Mouse (Mus musculus): ENCODE data around the gene Slc16a12. TPM values are rescaled to one million over a fixed set of nuclear protein-coding genes. Genes with fewer than 3 reads are reported as not detected.

Slc16a12 gene
- polyA plus RNA-seq, 2 experiments = 0.73 to 1.3 TPM

- Histone ChIP-seq H3K27ac (replicated peaks; ENCODE audit: low read depth, low read length) (no peak overlapping the region), H3K9ac (ENCODE audit: low read depth, low read length, severe bottlenecking) (no peak overlapping the region), H3K36me3 (ENCODE audit: control insufficient read depth, insufficient read depth, low read length) (no peaks in the 10 kb centered on the region), H3K4me1 (ENCODE audit: control insufficient read depth, insufficient read depth, low read length) (no peaks in the 10 kb centered on the region), H3K27me3 (ENCODE audit: control insufficient read depth, insufficient read depth, low read length) (no peaks in the 10 kb centered on the region), H3K4me2 (replicated peaks; ENCODE audit: low read depth, low read length, severe bottlenecking) (no peak overlapping the region), H3K9me3 (ENCODE audit: control insufficient read depth, low read length) (no peaks in the 10 kb centered on the region), H3K4me3 (replicated peaks; ENCODE audit: low read length) (no peak overlapping the region)
- no peak for DNase-seq (ENCODE audit: low spot score)
- no peak for TF ChIP-seq POLR2A (IDR thresholded peaks at IDR 0.05; ENCODE audit: borderline replicate concordance, extremely low read depth, insufficient read depth, insufficient read length)
- WGBS = 86% methylated on average over 2 of the region's 2 CpGs
- no peak for ATAC-seq (ENCODE audit: low FRiP score, low read depth)
Observed at GRCm38 (mm10) chr19:34712050-34712449, 35.0 kb downstream of the Slc16a12 start.

GRCm38 (mm10) chr19:34708221-34708620 lies 38.9 kb downstream of the Slc16a12 start:
- Histone ChIP-seq H3K4me2 (replicated peaks; ENCODE audit: low read depth, low read length, severe bottlenecking) (no peak overlapping the region), H3K9me3 (ENCODE audit: control insufficient read depth, low read length) (no peaks in the 10 kb centered on the region), H3K9ac (ENCODE audit: low read depth, low read length, severe bottlenecking) (no peak overlapping the region), H3K27me3 (ENCODE audit: control insufficient read depth, insufficient read depth, low read length) (no peaks in the 10 kb centered on the region), H3K4me3 (replicated peaks; ENCODE audit: low read length) (no peak overlapping the region), H3K36me3 (ENCODE audit: control insufficient read depth, insufficient read depth, low read length) (no peaks in the 10 kb centered on the region), H3K4me1 (ENCODE audit: control insufficient read depth, insufficient read depth, low read length) (0 out of 2 replicates have a peak, but pooled peaks cover 3% of the 10 kb centered on the region), H3K27ac (replicated peaks; ENCODE audit: low read depth, low read length) (no peak overlapping the region)
- no peak for ATAC-seq (ENCODE audit: low FRiP score, low read depth)
- TF ChIP-seq POLR2A (IDR thresholded peaks at IDR 0.05; ENCODE audit: borderline replicate concordance, extremely low read depth, insufficient read depth, insufficient read length) = no peak
- 64% methylated on average over 2 of the region's 2 CpGs for WGBS
- no peak for DNase-seq (ENCODE audit: low spot score)

GRCm38 (mm10) chr19:34707571-34707970 lies 39.5 kb downstream of the Slc16a12 start:
- Histone ChIP-seq H3K36me3 (ENCODE audit: control insufficient read depth, insufficient read depth, low read length) (no peaks in the 10 kb centered on the region), H3K4me3 (replicated peaks; ENCODE audit: low read length) (no peak overlapping the region), H3K27ac (replicated peaks; ENCODE audit: low read depth, low read length) (no peak overlapping the region), H3K9me3 (ENCODE audit: control insufficient read depth, low read length) (no peaks in the 10 kb centered on the region), H3K9ac (ENCODE audit: low read depth, low read length, severe bottlenecking) (no peak overlapping the region), H3K27me3 (ENCODE audit: control insufficient read depth, insufficient read depth, low read length) (no peaks in the 10 kb centered on the region), H3K4me2 (replicated peaks; ENCODE audit: low read depth, low read length, severe bottlenecking) (no peak overlapping the region), H3K4me1 (ENCODE audit: control insufficient read depth, insufficient read depth, low read length) (0 out of 2 replicates have a peak, but pooled peaks cover 3% of the 10 kb centered on the region)
- TF ChIP-seq POLR2A (IDR thresholded peaks at IDR 0.05; ENCODE audit: borderline replicate concordance, extremely low read depth, insufficient read depth, insufficient read length) = no peak
- DNase-seq (ENCODE audit: low spot score) (no peak), ATAC-seq (ENCODE audit: low FRiP score, low read depth) (no peak)
- WGBS = 65% methylated on average over 2 of the region's 2 CpGs

- Histone ChIP-seq H3K9me3 (ENCODE audit: control insufficient read depth, low read length) (no peaks in the 10 kb centered on the region), H3K4me3 (replicated peaks; ENCODE audit: low read length) (no peak overlapping the region), H3K4me2 (replicated peaks; ENCODE audit: low read depth, low read length, severe bottlenecking) (no peak overlapping the region), H3K4me1 (ENCODE audit: control insufficient read depth, insufficient read depth, low read length) (0 out of 2 replicates have a peak, but pooled peaks cover 3% of the 10 kb centered on the region), H3K9ac (ENCODE audit: low read depth, low read length, severe bottlenecking) (no peak overlapping the region), H3K36me3 (ENCODE audit: control insufficient read depth, insufficient read depth, low read length) (no peaks in the 10 kb centered on the region), H3K27me3 (ENCODE audit: control insufficient read depth, insufficient read depth, low read length) (no peaks in the 10 kb centered on the region), H3K27ac (replicated peaks; ENCODE audit: low read depth, low read length) (no peak overlapping the region)
- ATAC-seq (ENCODE audit: low FRiP score, low read depth) (no peak), DNase-seq (ENCODE audit: low spot score) (no peak)
- WGBS = 51% methylated on average over 6 of the region's 6 CpGs
- TF ChIP-seq POLR2A (IDR thresholded peaks at IDR 0.05; ENCODE audit: borderline replicate concordance, extremely low read depth, insufficient read depth, insufficient read length) = no peak
Observed at GRCm38 (mm10) chr19:34706261-34706660, 40.8 kb downstream of the Slc16a12 start.

- Histone ChIP-seq H3K36me3 (ENCODE audit: control insufficient read depth, insufficient read depth, low read length) (no peaks in the 10 kb centered on the region), H3K27ac (replicated peaks; ENCODE audit: low read depth, low read length) (no peak overlapping the region), H3K4me1 (ENCODE audit: control insufficient read depth, insufficient read depth, low read length) (0 out of 2 replicates have a peak, but pooled peaks cover 3% of the 10 kb centered on the region), H3K4me3 (replicated peaks; ENCODE audit: low read length) (no peak overlapping the region), H3K9ac (ENCODE audit: low read depth, low read length, severe bottlenecking) (no peak overlapping the region), H3K27me3 (ENCODE audit: control insufficient read depth, insufficient read depth, low read length) (no peaks in the 10 kb centered on the region), H3K9me3 (ENCODE audit: control insufficient read depth, low read length) (no peaks in the 10 kb centered on the region), H3K4me2 (replicated peaks; ENCODE audit: low read depth, low read length, severe bottlenecking) (no peak overlapping the region)
- DNase-seq (ENCODE audit: low spot score) (no peak), ATAC-seq (ENCODE audit: low FRiP score, low read depth) (no peak)
- WGBS = 92% methylated on average over 1 of the region's 1 CpGs
- no peak for TF ChIP-seq POLR2A (IDR thresholded peaks at IDR 0.05; ENCODE audit: borderline replicate concordance, extremely low read depth, insufficient read depth, insufficient read length)
Observed at GRCm38 (mm10) chr19:34705141-34705540, 41.9 kb downstream of the Slc16a12 start.

- H3K27me3 ChIP-seq (ENCODE audit: control insufficient read depth, insufficient read depth, low read length) = no peaks in the 10 kb centered on the region
- H3K9ac ChIP-seq (ENCODE audit: low read depth, low read length, severe bottlenecking) = no peak overlapping the region
- WGBS = 78% methylated on average over 2 of the region's 2 CpGs
- H3K36me3 ChIP-seq (ENCODE audit: control insufficient read depth, insufficient read depth, low read length) = no peaks in the 10 kb centered on the region
- DNase-seq (ENCODE audit: low spot score) (no peak), ATAC-seq (ENCODE audit: low FRiP score, low read depth) (no peak)
- H3K9me3 ChIP-seq (ENCODE audit: control insufficient read depth, low read length) = no peaks in the 10 kb centered on the region
- no peak overlapping the region for H3K4me3 ChIP-seq (replicated peaks; ENCODE audit: low read length)
- H3K27ac ChIP-seq (replicated peaks; ENCODE audit: low read depth, low read length) = no peak overlapping the region
- TF ChIP-seq POLR2A (IDR thresholded peaks at IDR 0.05; ENCODE audit: borderline replicate concordance, extremely low read depth, insufficient read depth, insufficient read length) = no peak
- H3K4me1 ChIP-seq (ENCODE audit: control insufficient read depth, insufficient read depth, low read length) = no peaks in the 10 kb centered on the region
- no peak overlapping the region for H3K4me2 ChIP-seq (replicated peaks; ENCODE audit: low read depth, low read length, severe bottlenecking)
Observed at GRCm38 (mm10) chr19:34699300-34699699, 47.8 kb downstream of the Slc16a12 start.

Data from limb, embryonic 14.5 days (tissue).